Mouse (Mus musculus) cortical plate, adult 2 months (tissue): ENCODE data around the gene Zbtb49. TPM values are rescaled to one million over a fixed set of nuclear protein-coding genes. Genes with fewer than 3 reads are reported as not detected.
A peak's percentile ranks its signal among the peaks of the same experiment; 100 is the strongest.

Experiments
- H3K27ac ChIP-seq: fragments of 200-500 bp; 2 replicates; pipeline ENCODE4 v1.5.1; 2012; ENCODE audit warnings: low read length, control low read depth, inconsistent platforms; ENCODE audit not compliant: insufficient read depth
- H3K4me1 ChIP-seq: fragments of 200-500 bp; 2 replicates; pipeline ENCODE4 v1.6.1; 2011; ENCODE audit warnings: low read length; ENCODE audit not compliant: control insufficient read depth, insufficient read depth
- H3K4me3 ChIP-seq: fragments of 200-500 bp; 2 replicates; pipeline ENCODE4 v1.5.1; 2011; ENCODE audit warnings: mild to moderate bottlenecking, low read length, control low read depth; ENCODE audit not compliant: insufficient read depth
- CTCF ChIP-seq: fragments of 200-500 bp; IDR thresholded peaks from 2 replicates; pipeline ENCODE4 v1.5.1; 2011; ENCODE audit warnings: mild to moderate bottlenecking, control low read depth, low read length; ENCODE audit not compliant: insufficient read depth; ENCODE audit errors: extremely low read depth
- POLR2A ChIP-seq: fragments of 200-500 bp; IDR thresholded peaks from 2 replicates; pipeline ENCODE4 v1.6.1; 2011; ENCODE audit warnings: mild to moderate bottlenecking, low read length, control low read depth; ENCODE audit not compliant: insufficient read depth; ENCODE audit errors: extremely low read depth
- polyA plus RNA-seq: library from polyadenylated mRNA; depleted of rRNA; stranded (reverse); fragments of >200 nt; gene quantifications from 2 replicates; pipeline ENCODE4 v1.2.3, GENCODE M21; 2012; rRNA removed

Zbtb49 gene
- polyA plus RNA-seq, 1 experiment, result 20.6 TPM

GRCm38 (mm10) chr5:38158947-38159633, 61.2 kb downstream of the Zbtb49 start:
- H3K4me3 ChIP-seq, result peak overlapping the region; percentile 89
- TF ChIP-seq POLR2A (peak; percentile 0; the same call in 1 of the 2 replicates), CTCF (no peak)
- peaks cover 8% of the 10 kb centered on the region for H3K4me1 ChIP-seq
- H3K27ac ChIP-seq, result peak overlapping the region; percentile 99

GRCm38 (mm10) chr5:38158501-38158946, 61.7 kb downstream of the Zbtb49 start:
- H3K4me3 ChIP-seq, result peak overlapping the region; percentile 89
- TF ChIP-seq CTCF, result no peak
- peak; percentile 44; the same call in 1 of the 2 replicates for TF ChIP-seq POLR2A
- H3K27ac ChIP-seq, result peak overlapping the region; percentile 99
- H3K4me1 ChIP-seq, result peaks cover 14% of the 10 kb centered on the region

GRCm38 (mm10) chr5:38157481-38158020, 62.7 kb downstream of the Zbtb49 start:
- Histone ChIP-seq H3K4me1 (peaks cover 18% of the 10 kb centered on the region), H3K27ac (no peak overlapping the region), H3K4me3 (peak overlapping the region; percentile 89)

GRCm38 (mm10) chr5:38153636-38154035, 66.6 kb downstream of the Zbtb49 start:
- no peak overlapping the region for H3K4me3 ChIP-seq
- peaks cover 28% of the 10 kb centered on the region for H3K4me1 ChIP-seq
- no peak overlapping the region for H3K27ac ChIP-seq
- TF ChIP-seq CTCF (no peak), POLR2A (no peak)

More at GRCm38 (mm10) chr5:38157481-38158020, 62.7 kb downstream of the Zbtb49 start:
- no peak for TF ChIP-seq CTCF
- no peak for TF ChIP-seq POLR2A

GRCm38 (mm10) chr5:38152201-38153108, 67.8 kb downstream of the Zbtb49 start:
- Histone ChIP-seq H3K4me3 (no peak overlapping the region), H3K27ac (no peak overlapping the region), H3K4me1 (peaks cover 28% of the 10 kb centered on the region)
- TF ChIP-seq CTCF (no peak), POLR2A (no peak)

GRCm38 (mm10) chr5:38151264-38151663, 69.0 kb downstream of the Zbtb49 start:
- Histone ChIP-seq H3K4me1 (peaks cover 27% of the 10 kb centered on the region), H3K4me3 (no peak overlapping the region), H3K27ac (peak overlapping the region; percentile 72)
- no peak for TF ChIP-seq CTCF
- TF ChIP-seq POLR2A, result no peak

GRCm38 (mm10) chr5:38146524-38146923, 73.7 kb downstream of the Zbtb49 start:
- peaks cover 15% of the 10 kb centered on the region for H3K4me1 ChIP-seq
- TF ChIP-seq POLR2A (no peak), CTCF (no peak)
- no peak overlapping the region for H3K27ac ChIP-seq
- H3K4me3 ChIP-seq, result no peak overlapping the region

GRCm38 (mm10) chr5:38140893-38141292, 79.4 kb downstream of the Zbtb49 start:
- Histone ChIP-seq H3K4me1 (no peaks in the 10 kb centered on the region), H3K27ac (no peak overlapping the region), H3K4me3 (no peak overlapping the region)
- TF ChIP-seq CTCF (no peak), POLR2A (no peak)

Other genes starting within 250 kb of the Zbtb49 start
- 47.3 and 50.4 TPM in 2 replicates for gene Stx18, start 181.7 kb downstream of the Zbtb49 start, polyA plus RNA-seq
- gene Nsg1, start 60.5 kb downstream of the Zbtb49 start, polyA plus RNA-seq, result 314 and 320 TPM in 2 replicates
- gene Lyar, start within 50 bp of the Zbtb49 start, polyA plus RNA-seq, result 14.3 and 15.5 TPM in 2 replicates
- gene Tmem128, start 39.7 kb upstream of the Zbtb49 start, polyA plus RNA-seq, result 47.5 and 48.0 TPM in 2 replicates
- gene Otop1, start 55.5 kb upstream of the Zbtb49 start, polyA plus RNA-seq, result 0.02 TPM in 1 of 2 replicates, not detected in the other
- gene Drd5, start 98.9 kb upstream of the Zbtb49 start, polyA plus RNA-seq, result 0.84 and 2.6 TPM in 2 replicates